Mouse (Mus musculus) 3134 (cell line): Measurements from ENCODE around the gene St7.

ENCODE experiments used
- DNase-seq: peaks from one replicate; pipeline ENCODE4 v3.0.0-alpha.2; 2011; ENCODE audit warnings: low spot score; ENCODE audit not compliant: insufficient read length; ENCODE audit errors: extremely low read depth

The St7 gene

GRCm38 (mm10) chr6:17938631-17939346 lies 246.1 kb downstream of the St7 start:
- DNase-seq, result no peak

- DNase-seq, result no peak
Observed at GRCm38 (mm10) chr6:17941916-17942315, 249.2 kb downstream of the St7 start.

- no peak for DNase-seq
Observed at GRCm38 (mm10) chr6:17942344-17942743, 249.6 kb downstream of the St7 start.

- DNase-seq, result no peak
Observed at GRCm38 (mm10) chr6:17943877-17944617, 251.3 kb downstream of the St7 start.

GRCm38 (mm10) chr6:17946456-17946855 lies 253.7 kb downstream of the St7 start:
- DNase-seq, result no peak

- DNase-seq, result no peak
Observed at GRCm38 (mm10) chr6:17947130-17947831, 254.5 kb downstream of the St7 start.

- no peak for DNase-seq
Observed at GRCm38 (mm10) chr6:17949103-17949502, 256.4 kb downstream of the St7 start.

- DNase-seq, result no peak
Observed at GRCm38 (mm10) chr6:17951779-17952178, 259.0 kb downstream of the St7 start.

- DNase-seq, result no peak
Observed at GRCm38 (mm10) chr6:17963455-17963854, 270.7 kb downstream of the St7 start.

GRCm38 (mm10) chr6:17968467-17969144 lies 275.9 kb downstream of the St7 start:
- no peak for DNase-seq

GRCm38 (mm10) chr6:17969815-17970214 lies 277.1 kb downstream of the St7 start:
- DNase-seq, result no peak

GRCm38 (mm10) chr6:17971393-17971792 lies 278.7 kb downstream of the St7 start:
- DNase-seq, result no peak

- DNase-seq, result no peak
Observed at GRCm38 (mm10) chr6:17974416-17974815, 281.7 kb downstream of the St7 start.

GRCm38 (mm10) chr6:17977165-17977564 lies 284.4 kb downstream of the St7 start:
- no peak for DNase-seq

GRCm38 (mm10) chr6:17978324-17978723 lies 285.6 kb downstream of the St7 start:
- DNase-seq, result no peak

- no peak for DNase-seq
Observed at GRCm38 (mm10) chr6:17978881-17979280, 286.1 kb downstream of the St7 start.

- DNase-seq, result no peak
Observed at GRCm38 (mm10) chr6:17979361-17979760, 286.6 kb downstream of the St7 start.

GRCm38 (mm10) chr6:17990173-17991028 lies 297.7 kb downstream of the St7 start:
- no peak for DNase-seq

- no peak for DNase-seq
Observed at GRCm38 (mm10) chr6:17991625-17992024, 298.9 kb downstream of the St7 start.
